Mouse (Mus musculus): ENCODE results near the gene Gmip.

GRCm38 (mm10) chr8:69847167-69848065 lies 38.9 kb downstream of the Gmip start:
- TF ChIP-seq CTCF (conservative IDR thresholded peaks at IDR 0.05 in 1 of 2, IDR thresholded peaks at IDR 0.05 in 1 of 2; ENCODE audit: low read depth in 2 of 2, low read length in 2 of 2) (no peak), CHD1 (IDR thresholded peaks at IDR 0.05; ENCODE audit: low read depth, low read length) (no peak), SMC3 (IDR thresholded peaks at IDR 0.05; ENCODE audit: low read depth, low read length) (no peak)
